Mouse (Mus musculus) CH12.LX (cell line): ENCODE results near the gene Runx2.

ENCODE experiments used
- BHLHE40 ChIP-seq: IDR thresholded peaks from 2 replicates; pipeline ENCODE4 v1.6.1; 2011; ENCODE audit warnings: mild to moderate bottlenecking, low read depth, low read length, improper control_type of control experiment
- CTCF ChIP-seq, 2 experiments: IDR thresholded peaks in 1 of 2; conservative IDR thresholded peaks in 1 of 2; 2 replicates each; pipeline ENCODE4 v1.5.1; 2011 to 2012; ENCODE audit warnings: low read depth in 2 of 2, low read length in 2 of 2, improper control_type of control experiment in 1 of 2, inconsistent platforms in 1 of 2, mild to moderate bottlenecking in 1 of 2, moderate library complexity in 1 of 2
- HCFC1 ChIP-seq: IDR thresholded peaks from 2 replicates; pipeline ENCODE4 v1.6.1; 2012; ENCODE audit warnings: low read depth, mild to moderate bottlenecking, inconsistent platforms, low read length, improper control_type of control experiment
- JUND ChIP-seq: conservative IDR thresholded peaks from 2 replicates; pipeline ENCODE4 v1.6.1; 2011; ENCODE audit warnings: low read depth, low read length, improper control_type of control experiment
- KAT2A ChIP-seq: IDR thresholded peaks from 2 replicates; pipeline ENCODE4 v1.6.1; 2012; ENCODE audit warnings: low read length, improper control_type of control experiment, inconsistent platforms; ENCODE audit not compliant: insufficient replicate concordance
- MAFK ChIP-seq: IDR thresholded peaks from 2 replicates; pipeline ENCODE4 v1.6.1; 2011; ENCODE audit warnings: low read length, improper control_type of control experiment; ENCODE audit not compliant: insufficient replicate concordance
- MXI1 ChIP-seq: IDR thresholded peaks from 2 replicates; pipeline ENCODE4 v1.6.1; 2011; ENCODE audit warnings: mild to moderate bottlenecking, low read depth, low read length, improper control_type of control experiment
- MYC ChIP-seq: IDR thresholded peaks from 2 replicates; pipeline ENCODE4 v1.6.1; 2011; ENCODE audit warnings: low read depth, mild to moderate bottlenecking, improper control_type of control experiment, low read length
- NELFE ChIP-seq: IDR thresholded peaks from 2 replicates; pipeline ENCODE4 v1.6.1; 2011; ENCODE audit warnings: low read depth, low read length, improper control_type of control experiment
- SIN3A ChIP-seq: IDR thresholded peaks from 2 replicates; pipeline ENCODE4 v1.6.1; 2012; ENCODE audit warnings: low read length, improper control_type of control experiment, inconsistent platforms
- USF1 ChIP-seq: IDR thresholded peaks from 2 replicates; pipeline ENCODE4 v1.6.1; 2014; ENCODE audit warnings: low read depth, mild to moderate bottlenecking, inconsistent platforms, low read length, improper control_type of control experiment
- ZNF384 ChIP-seq: IDR thresholded peaks from 2 replicates; pipeline ENCODE4 v1.6.1; 2012; ENCODE audit warnings: low read depth, low read length, improper control_type of control experiment, inconsistent platforms

DNA sequence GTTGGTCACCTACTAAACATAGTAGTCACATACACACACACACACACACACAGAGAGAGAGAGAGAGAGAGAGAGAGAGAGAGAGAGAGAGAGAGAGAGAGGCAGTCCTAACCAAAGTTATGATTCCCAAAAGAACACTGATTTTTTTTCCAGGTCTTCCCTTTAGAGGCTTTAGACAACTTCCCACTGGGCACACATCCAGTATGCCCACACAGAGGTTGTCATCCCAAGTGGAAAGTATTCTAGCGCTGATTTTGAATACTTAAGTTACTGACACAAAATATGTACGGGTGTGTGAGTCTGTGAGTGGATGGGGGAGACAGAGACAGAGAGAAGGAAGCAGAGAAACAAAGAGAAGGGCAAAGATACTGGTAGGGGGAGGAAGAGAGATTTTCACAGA, 265.0 kb downstream of the Runx2 start:
- TF ChIP-seq CTCF (conservative IDR thresholded peaks at IDR 0.05 in 1 of 2, IDR thresholded peaks at IDR 0.05 in 1 of 2; ENCODE audit: low read depth in 2 of 2, low read length in 2 of 2), result no peak
- TF ChIP-seq BHLHE40, result no peak
- TF ChIP-seq USF1, result no peak
- TF ChIP-seq MYC, result no peak
- no peak for TF ChIP-seq NELFE
- TF ChIP-seq MXI1, result no peak
- TF ChIP-seq JUND, result no peak
- no peak for TF ChIP-seq ZNF384
- no peak for TF ChIP-seq MAFK
- no peak for TF ChIP-seq KAT2A
- TF ChIP-seq HCFC1, result no peak
- no peak for TF ChIP-seq SIN3A
